In the genomic region with DNA sequence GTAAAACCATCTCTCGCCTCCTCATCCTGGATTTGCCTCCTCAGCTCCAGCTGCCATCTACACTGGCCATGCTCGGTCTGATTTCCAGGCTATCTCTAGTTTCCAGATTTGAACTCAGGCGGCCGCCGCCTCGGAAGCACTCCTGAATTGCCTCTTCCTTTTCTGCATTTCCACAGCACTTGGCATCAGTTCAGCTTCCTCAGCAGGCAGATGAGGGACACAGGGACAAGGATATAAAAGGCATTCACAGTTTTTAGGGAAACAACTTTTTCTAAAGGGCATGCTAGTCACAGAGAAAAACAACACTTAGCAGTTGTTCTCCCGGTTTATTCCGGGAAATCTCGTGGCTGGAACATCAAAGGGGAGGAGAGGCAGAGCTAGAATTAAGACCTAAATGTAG, we compare ENCODE assay signal across 8 mouse cellular contexts. TPM values are rescaled to one million over a fixed set of nuclear protein-coding genes. Genes with fewer than 3 reads are reported as not detected.
DNase-seq lines count a peak whose midpoint lies in the region; ATAC-seq and TF ChIP-seq lines count a peak whose summit lies in the region.

No protein-coding gene starts in this region.

- 33% methylated on average over 9 of the region's 9 CpGs for WGBS in lung, postnatal 0 days
- 94% methylated on average over 9 of the region's 9 CpGs for WGBS in thymus, adult 2 months

- no peak for TF ChIP-seq EP300 in lung, postnatal 0 days (IDR thresholded peaks at IDR 0.05)

- no peak overlapping the region for H3K4me2 ChIP-seq in lung, postnatal 0 days (replicated peaks; ENCODE audit: low read depth, low read length)

- no peaks in the 10 kb centered on the region for H3K9me3 ChIP-seq in lung, postnatal 0 days (ENCODE audit: low read length)

- H3K36me3 ChIP-seq in lung, postnatal 0 days (ENCODE audit: insufficient read depth, low read length): no peaks in the 10 kb centered on the region
- H3K36me3 ChIP-seq in thymus, adult 2 months (ENCODE audit: control insufficient read depth, insufficient read depth, low read length): no peaks in the 10 kb centered on the region

- H3K4me1 ChIP-seq in lung, postnatal 0 days (ENCODE audit: insufficient read depth, low read depth, low read length): peaks cover 18% of the 10 kb centered on the region; the same call in 1 of the 2 replicates
- peaks cover 11% of the 10 kb centered on the region for H3K4me1 ChIP-seq in thymus, adult 2 months (replicated peaks; ENCODE audit: control insufficient read depth, insufficient read depth, low read length)

- H3K4me3 ChIP-seq in lung, postnatal 0 days (ENCODE audit: low read depth, low read length): no peak overlapping the region
- no peak overlapping the region for H3K4me3 ChIP-seq in thymus, adult 2 months (ENCODE audit: control insufficient read depth, insufficient read depth, low read length)

- no peak for TF ChIP-seq POLR2A in thymus, adult 2 months (IDR thresholded peaks at IDR 0.05; ENCODE audit: control insufficient read depth, extremely low read depth, insufficient read depth, low read length, poor library complexity)

- no peaks in the 10 kb centered on the region for H3K27me3 ChIP-seq in lung, postnatal 0 days (replicated peaks; ENCODE audit: insufficient read depth, low read length)
- no peaks in the 10 kb centered on the region for H3K27me3 ChIP-seq in thymus, adult 2 months (ENCODE audit: control insufficient read depth, insufficient read depth, low read length)

- 0 out of 2 replicates have a peak overlapping the region, but pooled peaks have one; percentile 15 for H3K27ac ChIP-seq in lung, postnatal 0 days (ENCODE audit: low read length)
- H3K27ac ChIP-seq in thymus, adult 2 months (ENCODE audit: control insufficient read depth, insufficient read depth, low read length): no peak overlapping the region

- H3K9ac ChIP-seq in lung, postnatal 0 days (replicated peaks; ENCODE audit: low read depth): no peak overlapping the region

- no peak for TF ChIP-seq CTCF in lung, postnatal 0 days (IDR thresholded peaks at IDR 0.05)
- TF ChIP-seq CTCF in thymus, adult 2 months (IDR thresholded peaks at IDR 0.05; ENCODE audit: borderline replicate concordance, control insufficient read depth, extremely low read depth, insufficient read depth, low read length, poor library complexity): no peak

- peak; percentile 70 for DNase-seq in adrenal gland, adult 2 months
- DNase-seq in adrenal gland, postnatal 25 days: no peak
- DNase-seq in lung, postnatal 0 days (ENCODE audit: low spot score): peak; percentile 22
- DNase-seq in lung, postnatal 25 days (ENCODE audit: low spot score): no peak
- DNase-seq in kidney, postnatal 10 days: peak; percentile 71
- peak; percentile 57 for DNase-seq in right cerebral cortex, postnatal 25 days
- no peak for DNase-seq in thymus, adult 2 months

- no peak for ATAC-seq in lung, postnatal 0 days
- ATAC-seq in megakaryocyte, adult 5-6 weeks (ENCODE audit: poor library complexity, severe bottlenecking): no peak

RNA-seq across cellular contexts. Expression of gene Slc23a2, which starts 37.3 kb away (rescaled TPM):
- 100 to 1,000 TPM in 1 of 2 experiments, 10 to 100 TPM in 1; 80.6 to 206 TPM for total RNA-seq in adrenal gland, adult 2 months (2021)
- 45.5 and 59.7 TPM in 2 replicates for polyA plus RNA-seq in adrenal gland, adult 2 months (2012; rRNA removed)
- total RNA-seq in adrenal gland, postnatal 25 days (2021): 61.4 and 68.0 TPM in 2 replicates
- 26.6 and 35.8 TPM in 2 replicates for polyA plus RNA-seq in lung, postnatal 0 days (2015; fragmentation: Nextera tagmentation; extraction: Ambion mirVana)
- total RNA-seq in megakaryocyte, adult 5-6 weeks (2015): 9.5 and 11.4 TPM in 2 replicates
- 10.7 and 14.6 TPM in 2 replicates for total RNA-seq in megakaryocyte, adult 5-6 weeks (2017)
- 50.8 and 51.7 TPM in 2 replicates for polyA plus RNA-seq in thymus, adult 2 months (2012; rRNA removed)

Comparison
In these comparisons a context has a peak if more than half of its experiments do, and no peak if none do; other contexts are left out.
1. DNase-seq: peak in adrenal gland, adult 2 months (single experiment), lung, postnatal 0 days (single experiment), kidney, postnatal 10 days (single experiment) and right cerebral cortex, postnatal 25 days (single experiment); none in adrenal gland, postnatal 25 days (single experiment), lung, postnatal 25 days (single experiment) and thymus, adult 2 months (single experiment).